Mouse (Mus musculus): ENCODE measurements at regions not wholly inside any gene's neighbourhood (a gene's known extent, or its start where the extent isn't known, plus 50 kb on each side); places are given as distances from the start of the nearest gene placed in this dataset.
A peak's percentile ranks its signal among the peaks of the same experiment; 100 is the strongest.

DNA sequence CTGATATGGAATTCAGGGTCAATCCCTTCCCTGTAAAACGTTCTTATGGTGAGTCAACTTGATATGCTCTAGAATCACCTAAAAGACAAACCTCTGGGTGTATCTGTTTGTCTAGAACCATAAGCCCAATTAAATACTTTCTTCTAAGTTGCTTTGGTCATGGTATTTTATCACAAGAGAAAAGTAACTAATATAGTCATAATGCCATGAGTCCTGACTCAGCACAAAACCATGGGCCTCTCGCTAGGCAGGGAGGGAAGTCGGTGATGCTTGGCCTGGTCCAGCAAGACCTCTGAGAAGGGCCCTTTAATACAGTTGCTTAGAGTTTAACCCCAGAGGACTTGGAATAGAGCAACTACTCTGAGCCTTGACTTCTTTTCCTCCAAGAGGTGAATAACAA, 153.7 kb downstream of the Dll1 start:
- Histone ChIP-seq H3K4me2 (replicated peaks) (no peak overlapping the region), H3K4me1 (peaks cover 4% of the 10 kb centered on the region), H3K9ac (no peak overlapping the region), H3K4me3 (replicated peaks) (no peak overlapping the region), H3K27ac (replicated peaks) (no peak overlapping the region), H3K27me3 (peaks cover 2% of the 10 kb centered on the region; the same call in 1 of the 2 replicates), H3K36me3 (no peaks in the 10 kb centered on the region), H3K9me3 (replicated peaks) (no peaks in the 10 kb centered on the region)
- 80% methylated on average over 3 of the region's 3 CpGs for whole genome bisulfite sequencing
- no peak for ATAC-seq (ENCODE audit: insufficient number of reproducible peaks, low FRiP score, low TSS enrichment, low read depth)

DNA sequence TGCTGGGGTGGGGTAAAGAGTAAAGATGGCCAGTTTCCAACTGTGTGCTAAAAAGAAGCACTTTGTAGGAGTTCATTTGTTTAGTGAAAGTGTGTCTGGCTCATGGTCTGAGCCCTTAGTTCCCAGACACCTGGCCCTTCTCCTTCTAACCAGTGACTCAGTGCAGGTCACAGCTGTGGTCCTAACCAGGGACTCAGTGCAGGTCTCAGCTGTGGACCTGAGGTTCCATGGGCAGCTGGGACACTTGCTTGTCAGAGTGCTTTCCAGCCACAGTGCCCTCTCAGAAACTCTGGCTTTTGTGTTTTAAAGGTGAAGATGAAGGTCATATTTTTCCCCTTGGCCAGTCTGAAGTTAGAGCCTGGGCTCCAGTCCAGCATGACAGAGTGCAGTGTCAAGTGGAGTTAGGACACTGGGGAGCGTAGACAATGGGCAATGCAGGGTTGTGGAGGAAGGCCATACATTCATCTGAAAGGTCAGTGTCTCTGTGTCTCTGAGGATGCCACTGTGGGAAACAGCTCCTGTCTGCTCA, 162.5 kb downstream of the Dll1 start:
- no peak for ATAC-seq (ENCODE audit: insufficient number of reproducible peaks, low FRiP score, low TSS enrichment, low read depth)
- Histone ChIP-seq H3K4me1 (no peaks in the 10 kb centered on the region), H3K36me3 (no peaks in the 10 kb centered on the region), H3K4me2 (replicated peaks) (no peak overlapping the region), H3K9ac (no peak overlapping the region), H3K27me3 (no peaks in the 10 kb centered on the region), H3K27ac (replicated peaks) (no peak overlapping the region), H3K4me3 (replicated peaks) (no peak overlapping the region), H3K9me3 (replicated peaks) (no peaks in the 10 kb centered on the region)
- 88% methylated on average over 1 of the region's 1 CpGs for WGBS

DNA sequence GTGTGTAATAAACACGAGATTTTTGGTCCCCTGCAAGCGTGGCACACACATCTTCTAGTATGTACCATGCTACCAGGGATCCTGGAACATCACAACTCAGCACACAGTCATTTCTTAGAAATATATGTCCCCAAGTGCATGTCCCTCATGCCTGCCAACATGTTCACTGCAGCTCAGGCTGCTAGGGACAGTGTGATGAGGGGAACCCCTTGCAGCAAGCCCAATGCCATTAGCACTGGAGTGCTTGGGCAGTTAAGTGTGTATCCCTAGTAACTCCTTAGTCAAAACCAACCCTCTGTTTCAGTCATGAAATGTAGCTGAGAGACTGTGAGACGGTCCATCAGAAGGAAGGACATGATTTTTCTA, 167.5 kb upstream of the Gm3448 start:
- Histone ChIP-seq H3K27me3 (no peaks in the 10 kb centered on the region), H3K27ac (replicated peaks) (no peak overlapping the region), H3K9ac (no peak overlapping the region), H3K36me3 (no peaks in the 10 kb centered on the region), H3K4me1 (peaks cover 17% of the 10 kb centered on the region), H3K4me2 (replicated peaks) (peak overlapping the region; percentile 61), H3K9me3 (replicated peaks) (no peaks in the 10 kb centered on the region), H3K4me3 (replicated peaks) (no peak overlapping the region; the same call in 1 of the 2 replicates)
- ATAC-seq (ENCODE audit: insufficient number of reproducible peaks, low FRiP score, low TSS enrichment, low read depth) = no peak
- WGBS = 47% methylated on average over 3 of the region's 3 CpGs

DNA sequence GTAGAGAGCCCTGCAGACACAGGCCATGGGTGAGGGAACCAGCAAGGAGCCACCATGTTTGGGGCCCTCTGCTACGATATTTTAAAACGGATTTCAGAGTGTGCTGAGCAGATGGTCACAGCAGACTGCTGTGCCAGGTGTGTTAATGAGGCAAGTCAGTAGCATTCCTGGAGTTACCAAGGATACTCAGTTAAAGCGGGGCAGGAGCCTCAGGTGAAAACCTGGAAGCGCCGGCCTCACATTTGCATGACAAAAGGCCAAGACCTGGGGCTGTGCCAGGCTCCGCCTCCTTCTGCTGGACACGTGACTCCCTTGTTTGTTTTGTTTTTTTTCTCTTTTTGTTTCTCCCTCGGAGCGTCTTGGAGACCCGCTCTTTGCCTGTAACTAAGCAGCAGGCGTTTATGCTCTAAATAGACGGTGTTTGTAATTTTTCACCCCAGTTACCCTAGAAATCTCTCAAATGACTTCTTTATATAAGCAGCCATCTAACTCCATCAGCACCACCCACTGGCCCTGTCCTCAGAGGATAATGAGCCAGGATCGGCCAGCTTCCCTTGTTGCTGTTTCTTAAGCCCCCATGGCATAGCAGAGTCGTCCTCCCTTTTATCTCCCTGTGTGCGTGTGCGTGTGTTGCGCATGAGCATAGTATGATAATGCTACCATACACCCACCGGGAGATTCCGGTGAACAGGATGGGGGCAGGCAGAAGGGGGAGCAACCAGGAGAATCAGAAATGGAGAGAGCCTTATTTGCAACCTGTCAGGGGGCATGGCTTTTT, 166.9 kb upstream of the Gm3448 start:
- H3K4me3 ChIP-seq (replicated peaks) = peak overlapping the region; percentile 38
- H3K9ac ChIP-seq = peak overlapping the region; percentile 15; the same call in 1 of the 2 replicates
- H3K27ac ChIP-seq (replicated peaks) = 0 out of 2 replicates have a peak overlapping the region, but pooled peaks have one; percentile 55
- no peaks in the 10 kb centered on the region for H3K36me3 ChIP-seq
- peak; percentile 49; the same call in 1 of the 2 replicates for ATAC-seq (ENCODE audit: insufficient number of reproducible peaks, low FRiP score, low TSS enrichment, low read depth)
- no peaks in the 10 kb centered on the region for H3K9me3 ChIP-seq (replicated peaks)
- peak overlapping the region; percentile 61 for H3K4me2 ChIP-seq (replicated peaks)
- peaks cover 17% of the 10 kb centered on the region for H3K4me1 ChIP-seq
- 3% methylated on average over 19 of the region's 19 CpGs for WGBS
- H3K27me3 ChIP-seq = no peaks in the 10 kb centered on the region

DNA sequence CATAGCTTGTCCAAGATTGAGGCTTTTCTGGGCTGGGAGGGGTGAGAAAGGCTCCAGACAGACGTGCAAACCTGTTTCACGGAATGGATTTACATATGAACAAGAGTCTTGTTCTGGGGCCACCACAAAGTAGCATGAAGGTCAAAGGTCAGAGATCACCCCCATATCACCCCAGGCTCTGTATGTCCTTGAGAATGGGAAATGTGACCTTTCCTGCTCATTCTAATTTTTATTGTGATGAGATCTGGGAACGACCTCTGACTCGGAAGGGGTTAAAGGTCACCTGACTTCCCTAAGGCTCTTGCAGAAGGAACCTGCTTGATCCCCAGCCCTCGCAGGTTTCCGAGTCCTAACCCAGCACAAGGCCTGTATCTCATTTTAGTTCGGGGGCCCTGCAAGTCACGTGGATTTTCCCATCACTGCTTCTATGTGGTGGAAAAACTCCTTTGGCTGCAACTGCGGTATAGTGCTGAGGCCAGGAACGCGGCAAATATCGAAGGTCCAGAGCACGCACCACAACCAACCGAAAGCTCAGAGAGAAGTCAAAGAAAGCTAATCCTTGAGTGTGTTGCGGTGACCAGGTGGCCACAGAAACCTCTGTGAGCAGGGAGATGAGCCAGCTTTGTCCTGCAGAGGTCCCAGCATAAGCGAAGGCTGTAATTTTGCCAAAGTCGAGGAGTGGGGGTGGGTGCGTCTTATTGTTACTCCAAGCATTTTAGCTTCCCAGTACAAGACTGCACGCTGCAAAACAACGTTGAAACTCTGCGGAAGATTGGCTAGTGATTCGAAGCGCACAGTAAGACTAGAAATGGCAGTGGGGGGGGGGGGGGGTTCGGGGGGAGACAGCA, 166.1 kb upstream of the Gm3448 start:
- 19% methylated on average over 24 of the region's 24 CpGs for WGBS
- no peaks in the 10 kb centered on the region for H3K9me3 ChIP-seq (replicated peaks)
- H3K36me3 ChIP-seq = no peaks in the 10 kb centered on the region
- no peak overlapping the region for H3K9ac ChIP-seq
- no peaks in the 10 kb centered on the region for H3K27me3 ChIP-seq
- no peak for ATAC-seq (ENCODE audit: insufficient number of reproducible peaks, low FRiP score, low TSS enrichment, low read depth)
- H3K4me2 ChIP-seq (replicated peaks) = peak overlapping the region; percentile 61
- peak overlapping the region; percentile 38 for H3K4me3 ChIP-seq (replicated peaks)
- peaks cover 17% of the 10 kb centered on the region for H3K4me1 ChIP-seq
- peak overlapping the region; percentile 55; the same call in 1 of the 2 replicates for H3K27ac ChIP-seq (replicated peaks)

DNA sequence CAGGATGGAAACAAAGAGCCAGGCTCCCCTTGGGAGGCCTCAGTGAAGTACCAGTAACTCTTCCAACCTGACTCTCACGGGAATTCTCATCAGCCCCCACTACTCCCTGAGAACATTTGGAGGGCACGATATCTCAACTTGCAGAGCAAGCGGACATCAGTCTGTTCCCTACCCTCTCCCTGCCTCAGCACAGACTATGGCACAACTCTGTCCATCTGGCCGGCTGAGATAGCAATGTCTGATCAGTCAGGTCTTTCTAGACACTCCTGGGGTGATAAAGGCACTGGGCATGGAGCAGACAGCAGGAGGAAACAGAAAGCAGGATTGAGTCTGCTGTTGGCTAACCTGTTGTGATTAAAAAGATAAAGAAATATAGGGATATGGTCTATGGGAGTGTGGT, 164.5 kb upstream of the Gm3448 start:
- ATAC-seq (ENCODE audit: insufficient number of reproducible peaks, low FRiP score, low TSS enrichment, low read depth) = no peak
- Histone ChIP-seq H3K4me3 (replicated peaks) (no peak overlapping the region), H3K36me3 (no peaks in the 10 kb centered on the region), H3K9me3 (replicated peaks) (no peaks in the 10 kb centered on the region), H3K27me3 (no peaks in the 10 kb centered on the region), H3K27ac (replicated peaks) (no peak overlapping the region), H3K4me1 (peaks cover 17% of the 10 kb centered on the region), H3K4me2 (replicated peaks) (no peak overlapping the region), H3K9ac (no peak overlapping the region)
- 82% methylated on average over 4 of the region's 4 CpGs for WGBS

GRCm38 (mm10) chr17:15204524-15204923, 163.2 kb upstream of the Gm3448 start:
- Histone ChIP-seq H3K27ac (replicated peaks) (no peak overlapping the region), H3K4me2 (replicated peaks) (no peak overlapping the region), H3K36me3 (no peaks in the 10 kb centered on the region), H3K4me1 (peaks cover 17% of the 10 kb centered on the region), H3K9me3 (replicated peaks) (no peaks in the 10 kb centered on the region), H3K9ac (no peak overlapping the region), H3K4me3 (replicated peaks) (no peak overlapping the region), H3K27me3 (peaks cover under 1% of the 10 kb centered on the region; the same call in 1 of the 2 replicates)
- 58% methylated on average over 1 of the region's 1 CpGs for WGBS
- ATAC-seq (ENCODE audit: insufficient number of reproducible peaks, low FRiP score, low TSS enrichment, low read depth) = no peak

DNA sequence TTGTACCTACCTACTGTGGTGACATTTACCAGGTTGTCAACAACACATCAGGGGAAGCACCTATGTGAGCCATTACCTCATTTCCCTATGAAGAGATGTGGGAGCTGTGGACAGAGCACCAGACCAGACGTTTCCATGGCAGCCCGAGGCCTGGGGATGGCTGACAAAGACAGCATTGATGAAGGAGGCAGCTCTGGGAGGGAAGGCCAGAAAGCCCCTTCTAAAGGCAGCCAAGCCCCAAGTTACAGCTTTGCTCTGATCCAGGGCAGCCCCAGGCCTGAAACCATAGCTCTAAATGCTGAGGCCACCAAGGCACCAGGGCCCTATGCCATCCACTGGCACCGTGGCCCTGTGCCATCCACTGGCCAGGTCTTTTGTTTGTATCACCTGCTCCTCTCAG, 157.9 kb upstream of the Gm3448 start:
- Histone ChIP-seq H3K4me2 (replicated peaks) (no peak overlapping the region), H3K27me3 (peaks cover 2% of the 10 kb centered on the region; the same call in 1 of the 2 replicates), H3K9me3 (replicated peaks) (no peaks in the 10 kb centered on the region), H3K27ac (replicated peaks) (no peak overlapping the region), H3K4me1 (peaks cover 10% of the 10 kb centered on the region), H3K36me3 (no peaks in the 10 kb centered on the region), H3K4me3 (replicated peaks) (no peak overlapping the region), H3K9ac (no peak overlapping the region)
- WGBS = 47% methylated on average over 3 of the region's 3 CpGs
- ATAC-seq (ENCODE audit: insufficient number of reproducible peaks, low FRiP score, low TSS enrichment, low read depth) = no peak

DNA sequence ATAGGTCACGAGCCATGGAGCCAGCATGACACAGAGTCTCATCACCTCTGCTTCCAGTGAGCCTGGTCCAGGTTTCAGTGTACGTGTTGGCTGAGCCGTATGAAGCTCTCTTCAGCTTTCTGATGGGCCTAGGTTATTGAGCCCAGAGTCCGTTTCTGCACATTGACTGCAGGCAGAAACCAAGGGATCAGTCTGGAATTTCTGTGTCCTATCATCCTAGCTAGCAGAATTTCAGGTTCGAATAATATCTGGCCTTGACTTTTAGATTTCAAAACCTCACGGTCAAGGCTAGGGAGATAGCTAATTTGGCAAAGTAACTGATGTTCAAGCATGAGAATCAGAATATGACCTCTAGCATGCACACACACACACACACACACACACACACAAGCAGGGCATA, 156.0 kb upstream of the Gm3448 start:
- no peak overlapping the region for H3K9ac ChIP-seq
- no peak overlapping the region for H3K27ac ChIP-seq (replicated peaks)
- peaks cover 2% of the 10 kb centered on the region; the same call in 1 of the 2 replicates for H3K27me3 ChIP-seq
- H3K4me2 ChIP-seq (replicated peaks) = no peak overlapping the region
- H3K9me3 ChIP-seq (replicated peaks) = no peaks in the 10 kb centered on the region
- no peaks in the 10 kb centered on the region for H3K36me3 ChIP-seq
- no peak overlapping the region for H3K4me3 ChIP-seq (replicated peaks)
- peaks cover 26% of the 10 kb centered on the region for H3K4me1 ChIP-seq
- ATAC-seq (ENCODE audit: insufficient number of reproducible peaks, low FRiP score, low TSS enrichment, low read depth) = no peak
- 78% methylated on average over 6 of the region's 6 CpGs for WGBS

- Histone ChIP-seq H3K9me3 (replicated peaks) (no peaks in the 10 kb centered on the region), H3K4me2 (replicated peaks) (no peak overlapping the region), H3K9ac (no peak overlapping the region), H3K36me3 (no peaks in the 10 kb centered on the region), H3K4me1 (peaks cover 26% of the 10 kb centered on the region), H3K4me3 (replicated peaks) (no peak overlapping the region), H3K27me3 (peaks cover 2% of the 10 kb centered on the region; the same call in 1 of the 2 replicates), H3K27ac (replicated peaks) (no peak overlapping the region)
- WGBS = 81% methylated on average over 2 of the region's 2 CpGs
- ATAC-seq (ENCODE audit: insufficient number of reproducible peaks, low FRiP score, low TSS enrichment, low read depth) = no peak
These were observed 154.5 kb upstream of the Gm3448 start for GRCm38 (mm10) chr17:15195819-15196218.

DNA sequence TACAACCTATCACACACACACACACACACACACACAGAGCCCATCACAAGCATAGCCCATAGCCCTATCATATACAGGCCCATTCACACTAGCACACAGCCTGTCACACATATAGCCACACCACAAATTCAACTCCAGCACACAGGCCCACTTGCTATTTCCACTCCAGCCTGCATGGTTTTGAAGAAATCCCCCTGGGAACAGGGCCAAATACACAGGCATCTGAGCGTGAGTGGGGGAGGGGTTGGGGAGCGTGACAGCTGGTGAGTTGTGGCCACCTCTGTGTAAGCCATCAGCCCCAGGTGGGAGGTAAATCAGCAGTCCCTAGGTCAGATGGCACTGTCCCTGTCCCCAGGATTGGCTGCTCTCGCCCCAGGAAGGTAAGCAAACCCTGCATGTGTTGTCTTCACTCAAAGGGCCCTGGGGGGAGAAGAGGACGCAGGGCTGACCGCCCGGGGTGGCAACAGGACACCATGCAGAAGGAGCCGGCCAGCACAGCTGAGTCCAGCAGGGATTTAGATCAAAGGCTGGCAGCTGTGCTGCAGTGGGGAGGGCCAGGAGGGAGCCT, 153.6 kb upstream of the Gm3448 start:
- no peaks in the 10 kb centered on the region for H3K9me3 ChIP-seq (replicated peaks)
- peaks cover 2% of the 10 kb centered on the region; the same call in 1 of the 2 replicates for H3K27me3 ChIP-seq
- WGBS = 23% methylated on average over 7 of the region's 7 CpGs
- H3K36me3 ChIP-seq = no peaks in the 10 kb centered on the region
- H3K4me3 ChIP-seq (replicated peaks) = no peak overlapping the region
- H3K9ac ChIP-seq = no peak overlapping the region
- peak overlapping the region; percentile 39; the same call in 1 of the 2 replicates for H3K27ac ChIP-seq (replicated peaks)
- ATAC-seq (ENCODE audit: insufficient number of reproducible peaks, low FRiP score, low TSS enrichment, low read depth) = peak; percentile 73
- H3K4me1 ChIP-seq = peaks cover 26% of the 10 kb centered on the region
- no peak overlapping the region for H3K4me2 ChIP-seq (replicated peaks)

Data from embryonic facial prominence, embryonic 15.5 days (tissue).